Mouse (Mus musculus) CH12.LX (cell line): ENCODE results near the gene Osbpl3. TPM values are rescaled to one million over a fixed set of nuclear protein-coding genes. Genes with fewer than 3 reads are reported as not detected.

Experiments used
- DNase-seq: peaks from one replicate; pipeline ENCODE4 v3.0.0-alpha.2; 2013; ENCODE audit errors: extremely low read depth
- H3K27ac ChIP-seq: 2 replicates; pipeline ENCODE4 v1.5.1; 2012; ENCODE audit warnings: low read depth, mild to moderate bottlenecking, control low read depth, moderate library complexity; ENCODE audit not compliant: insufficient read depth
- H3K27me3 ChIP-seq: replicated peaks from 2 replicates; pipeline ENCODE3; 2012; ENCODE audit warnings: inconsistent platforms
- H3K36me3 ChIP-seq, 2 experiments: replicated peaks in 1 of 2; 2 replicates each; pipeline versions ENCODE3 to v1.6.1; 2012; ENCODE audit warnings: inconsistent platforms in 1 of 2, low read length in 1 of 2, mild to moderate bottlenecking in 1 of 2, mixed read lengths in 1 of 2, moderate library complexity in 1 of 2; ENCODE audit not compliant: control insufficient read depth in 1 of 2, insufficient read depth in 1 of 2
- H3K4me1 ChIP-seq, 2 experiments: 2 replicates each; pipeline ENCODE4 v1.6.1; 2012; ENCODE audit warnings: inconsistent platforms in 1 of 2, moderate library complexity in 1 of 2; ENCODE audit not compliant: insufficient read depth in 2 of 2, control insufficient read depth in 1 of 2
- H3K4me2 ChIP-seq: 2 replicates; pipeline ENCODE4 v1.6.1; 2012; ENCODE audit warnings: low read depth, mild to moderate bottlenecking, control low read depth; ENCODE audit not compliant: poor library complexity, insufficient read depth, severe bottlenecking
- H3K4me3 ChIP-seq, 3 experiments: fragments of 150-350 bp in 1 of 3; sonication (generic) in 1 of 3; replicated peaks in 1 of 3; 2 replicates each; pipeline versions ENCODE3 to v1.5.1; 2011 to 2012; ENCODE audit warnings: low read depth in 2 of 3, low read length in 2 of 3, mild to moderate bottlenecking in 2 of 3, moderate library complexity in 2 of 3, control low read depth in 1 of 3, improper control_type of control experiment in 1 of 3, inconsistent platforms in 1 of 3, mixed read lengths in 1 of 3; ENCODE audit not compliant: poor library complexity in 1 of 3
- H3K79me2 ChIP-seq: replicated peaks from 2 replicates; pipeline ENCODE4 v1.6.1; 2012; ENCODE audit warnings: mild to moderate bottlenecking, moderate library complexity; ENCODE audit not compliant: control insufficient read depth, poor library complexity, insufficient read depth, severe bottlenecking; ENCODE audit errors: extremely low read depth
- H3K9ac ChIP-seq: 2 replicates; pipeline ENCODE4 v1.6.1; 2012; ENCODE audit warnings: low read depth, mild to moderate bottlenecking, control low read depth, moderate library complexity; ENCODE audit not compliant: insufficient read depth
- H3K9me3 ChIP-seq: replicated peaks from 2 replicates; pipeline ENCODE3; 2012; ENCODE audit warnings: low read length, inconsistent platforms, mixed read lengths
- CHD2 ChIP-seq: IDR thresholded peaks from 2 replicates; pipeline ENCODE4 v1.6.1; 2011; ENCODE audit warnings: low read length, improper control_type of control experiment
- ELF1 ChIP-seq: IDR thresholded peaks from 2 replicates; pipeline ENCODE4 v1.6.1; 2014; ENCODE audit warnings: low read depth, mild to moderate bottlenecking, inconsistent platforms, low read length, improper control_type of control experiment
- EP300 ChIP-seq: IDR thresholded peaks from 2 replicates; pipeline ENCODE4 v1.6.1; 2011; ENCODE audit warnings: low read length, improper control_type of control experiment
- ETS1 ChIP-seq: conservative IDR thresholded peaks from 2 replicates; pipeline ENCODE4 v1.6.1; 2012; ENCODE audit warnings: low read depth, mild to moderate bottlenecking, inconsistent platforms, low read length, improper control_type of control experiment, moderate library complexity
- JUN ChIP-seq: IDR thresholded peaks from 2 replicates; pipeline ENCODE4 v1.6.1; 2011; ENCODE audit warnings: low read depth, mild to moderate bottlenecking, low read length, improper control_type of control experiment, moderate library complexity; ENCODE audit not compliant: insufficient read depth
- JUND ChIP-seq: conservative IDR thresholded peaks from 2 replicates; pipeline ENCODE4 v1.6.1; 2011; ENCODE audit warnings: low read depth, low read length, improper control_type of control experiment
- KAT2A ChIP-seq: IDR thresholded peaks from 2 replicates; pipeline ENCODE4 v1.6.1; 2012; ENCODE audit warnings: low read length, improper control_type of control experiment, inconsistent platforms; ENCODE audit not compliant: insufficient replicate concordance
- MAX ChIP-seq: IDR thresholded peaks from 2 replicates; pipeline ENCODE4 v1.6.1; 2011; ENCODE audit warnings: low read length, improper control_type of control experiment
- MEF2A ChIP-seq: IDR thresholded peaks from 2 replicates; pipeline ENCODE4 v1.6.1; 2014; ENCODE audit warnings: low read depth, mild to moderate bottlenecking, inconsistent platforms, low read length, improper control_type of control experiment, borderline replicate concordance
- MYC ChIP-seq: IDR thresholded peaks from 2 replicates; pipeline ENCODE4 v1.6.1; 2011; ENCODE audit warnings: low read depth, mild to moderate bottlenecking, improper control_type of control experiment, low read length
- NELFE ChIP-seq: IDR thresholded peaks from 2 replicates; pipeline ENCODE4 v1.6.1; 2011; ENCODE audit warnings: low read depth, low read length, improper control_type of control experiment
- SIN3A ChIP-seq: IDR thresholded peaks from 2 replicates; pipeline ENCODE4 v1.6.1; 2012; ENCODE audit warnings: low read length, improper control_type of control experiment, inconsistent platforms
- SMC3 ChIP-seq: IDR thresholded peaks from 2 replicates; pipeline ENCODE4 v1.6.1; 2011; ENCODE audit warnings: low read depth, low read length, improper control_type of control experiment
- TCF12 ChIP-seq: IDR thresholded peaks from 2 replicates; pipeline ENCODE4 v1.6.1; 2014; ENCODE audit warnings: low read depth, mild to moderate bottlenecking, inconsistent platforms, low read length, improper control_type of control experiment
- USF1 ChIP-seq: IDR thresholded peaks from 2 replicates; pipeline ENCODE4 v1.6.1; 2014; ENCODE audit warnings: low read depth, mild to moderate bottlenecking, inconsistent platforms, low read length, improper control_type of control experiment
- ZMIZ1 ChIP-seq: IDR thresholded peaks from 2 replicates; pipeline ENCODE4 v1.6.1; 2012; ENCODE audit warnings: low read depth, mild to moderate bottlenecking, inconsistent platforms, low read length, improper control_type of control experiment
- dilution Hi-C: fragments of 300-500 bp; cut with MboI; formaldehyde crosslinking; loops from 2 replicates; pipeline ENCODE4 v1.14.3; 2020; ENCODE audit warnings: low sequenced_read_pairs; ENCODE audit not compliant: extremely low pct_unique_long_range_greater_than_20kb, extremely low pct_ligation_motif_present
- in situ Hi-C: fragments of 300-500 bp; cut with MboI; formaldehyde crosslinking; loops from 3 replicates; pipeline ENCODE4 v1.14.3; 2019; ENCODE audit warnings: low sequenced_read_pairs, low pct_ligation_motif_present, low pct_unique_long_range_greater_than_20kb, mixed read lengths
- polyA plus RNA-seq: library from polyadenylated mRNA; unstranded; fragments of >175 nt; gene quantifications from 2 replicates; pipeline ENCODE4 v1.2.1, GENCODE M21; 2012; ENCODE audit warnings: low read depth; ENCODE audit not compliant: insufficient read length
- total RNA-seq, 2 experiments: library from RNA; depleted of rRNA; stranded (reverse); fragments of 300-350 nt in 1 of 2; fragments of >200 nt in 1 of 2; gene quantifications; 2 replicates each; pipeline ENCODE4 v1.2.3; 2012 to 2014

Gene Osbpl3
- total and polyA plus RNA-seq, 3 experiments, result 2.2 to 8.1 (median 3.5) TPM

DNA sequence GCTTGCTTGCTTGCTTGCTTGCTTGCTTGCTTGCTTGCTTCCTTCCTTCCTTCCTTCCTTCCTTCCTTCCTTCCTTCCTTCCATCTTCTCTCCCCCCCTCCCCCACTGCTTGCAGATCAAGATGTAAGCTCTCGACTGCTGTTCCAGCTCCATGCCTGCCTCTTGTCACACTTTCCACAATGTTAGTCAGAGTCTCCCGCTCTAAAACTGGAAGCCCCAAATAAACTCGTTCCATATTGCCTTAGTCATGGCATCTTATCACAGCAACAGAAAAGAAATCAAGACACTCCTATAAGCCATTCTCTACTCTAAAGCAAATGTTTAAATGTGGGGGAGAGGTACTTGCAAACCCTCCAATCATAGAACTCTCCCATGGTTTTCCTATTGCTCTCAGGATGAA, 5.6 kb upstream of the Osbpl3 start:
- no peak for TF ChIP-seq EP300
- TF ChIP-seq JUN, result no peak
- no peak for TF ChIP-seq KAT2A
- no peak for TF ChIP-seq MYC
- no peak for TF ChIP-seq USF1
- TF ChIP-seq ZMIZ1, result no peak
- TF ChIP-seq MAX, result no peak
- no peak for TF ChIP-seq NELFE
- TF ChIP-seq CHD2, result no peak
- TF ChIP-seq MEF2A, result no peak
- no peak for TF ChIP-seq TCF12
- TF ChIP-seq SIN3A, result no peak
- no peak for TF ChIP-seq ETS1
- H3K27me3 ChIP-seq, result peaks cover 18% of the 10 kb centered on the region
- no peak overlapping the region for H3K4me3 ChIP-seq
- peaks cover 6 to 11% of the 10 kb centered on the region in 2 experiments; a peak in 2 of 4 replicates for H3K4me1 ChIP-seq
- dilution Hi-C loops, result no loop called here
- H3K9ac ChIP-seq, result no peak overlapping the region
- H3K36me3 ChIP-seq, result no peaks in the 10 kb centered on the region
- in situ Hi-C loops, result no loop called here
- no peak overlapping the region for H3K27ac ChIP-seq
- no peaks in the 10 kb centered on the region for H3K79me2 ChIP-seq
- H3K4me2 ChIP-seq, result no peak overlapping the region
- H3K9me3 ChIP-seq, result peaks cover 3% of the 10 kb centered on the region
- DNase-seq, result no peak

- Histone ChIP-seq H3K4me3 (no peak overlapping the region), H3K79me2 (no peaks in the 10 kb centered on the region), H3K9me3 (peaks cover 3% of the 10 kb centered on the region), H3K27me3 (peaks cover 18% of the 10 kb centered on the region), H3K36me3 (no peaks in the 10 kb centered on the region), H3K4me1 (peaks cover 8 to 13% of the 10 kb centered on the region in 2 experiments; a peak in 2 of 4 replicates), H3K27ac (no peak overlapping the region), H3K4me2 (no peak overlapping the region), H3K9ac (no peak overlapping the region)
- DNase-seq, result no peak
- TF ChIP-seq ZMIZ1 (no peak), JUND (no peak), SIN3A (no peak), ETS1 (no peak), CHD2 (no peak), ELF1 (no peak), SMC3 (no peak), MAX (no peak)
- dilution Hi-C loops (no loop called here), in situ Hi-C loops (no loop called here)
Measured at GRCm38 (mm10) chr6:50460646-50461045, 4.6 kb upstream of the Osbpl3 start.
